Mouse (Mus musculus): Measurements from ENCODE around the gene Rps18.
A peak's percentile ranks its signal among the peaks of the same experiment; 100 is the strongest.

Rps18 gene

GRCm38 (mm10) chr17:33941381-33941780 is 14.4 kb downstream of the Rps18 start:
- DNase-seq: no peak

DNA sequence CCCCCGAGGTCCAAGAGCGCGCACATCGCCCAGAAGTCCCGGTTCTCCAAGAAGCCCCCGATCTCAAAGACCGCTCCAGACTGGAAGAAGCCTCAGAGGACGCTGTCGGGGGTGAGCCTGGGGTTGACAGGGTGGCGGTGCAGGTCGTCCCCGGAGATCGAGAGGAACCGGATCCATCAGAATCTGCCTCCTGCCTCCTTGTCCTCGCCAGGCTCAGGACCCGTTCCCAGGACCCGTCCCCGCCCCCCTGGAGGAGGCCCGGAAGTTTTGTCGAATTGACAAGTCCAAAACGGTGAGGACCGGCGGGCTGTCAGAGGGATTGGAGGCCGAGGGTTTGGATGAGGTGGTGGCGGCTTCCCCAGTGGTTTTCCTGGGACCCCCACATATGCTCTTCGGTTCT is 14.8 kb downstream of the Rps18 start:
- no peak for DNase-seq

DNA sequence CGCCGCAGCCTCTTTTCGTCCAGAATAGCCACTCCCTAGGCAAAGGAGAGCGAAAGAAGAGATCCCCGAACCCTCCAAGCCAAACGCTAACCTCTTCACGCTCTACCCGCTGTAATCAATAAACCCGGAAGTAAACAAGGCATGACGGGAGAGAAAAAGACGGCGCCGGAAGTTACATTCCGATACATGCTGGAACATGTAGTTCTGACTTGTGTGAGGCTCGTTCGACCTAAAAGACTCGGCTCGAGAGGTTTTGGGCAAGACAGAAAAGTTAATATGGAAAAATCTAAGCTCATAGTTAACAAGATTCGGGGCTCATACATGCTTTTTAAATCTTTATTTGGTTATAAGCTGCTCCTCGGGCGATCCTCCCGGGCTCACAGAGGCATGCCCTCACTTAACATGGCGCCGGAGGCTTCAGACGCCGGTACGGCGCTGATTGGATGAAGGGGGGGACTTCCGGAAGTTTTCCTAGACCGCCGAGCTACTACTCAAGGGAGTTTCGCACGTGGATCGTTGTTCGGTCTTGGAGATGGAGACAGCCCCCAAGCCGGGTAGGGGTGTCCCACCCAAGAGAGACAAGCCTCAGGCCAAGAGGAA is 15.5 kb downstream of the Rps18 start, which contains the start of the genes Pfdn6 and Wdr46:
Gene Pfdn6 (minus strand): TSS at position 138 of the 600 bp plus-strand sequence.
Gene Wdr46 (plus strand): TSS at position 455 of the 600 bp plus-strand sequence.
- peak; percentile 91 to 92 for DNase-seq

DNA sequence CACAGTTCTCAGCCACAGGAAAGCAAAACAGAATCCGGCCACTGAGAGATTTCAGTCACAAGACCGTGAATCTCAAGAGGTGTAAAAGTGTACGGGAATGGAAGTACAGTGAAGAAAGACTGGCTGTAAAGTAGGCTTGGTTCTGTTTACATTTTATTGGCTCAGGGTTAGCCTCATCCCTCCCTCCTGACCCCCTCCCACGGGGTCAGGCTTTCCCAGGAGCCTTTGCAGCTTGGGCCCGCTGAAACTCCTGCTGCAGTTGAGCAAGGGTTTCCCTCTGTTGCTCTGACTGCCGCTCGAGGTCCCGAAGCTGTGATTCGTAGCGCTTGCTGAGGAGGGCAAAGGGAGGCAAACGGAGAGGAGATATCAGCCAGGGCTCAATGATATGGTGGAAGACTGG is 17.0 kb downstream of the Rps18 start:
- DNase-seq: no peak

DNA sequence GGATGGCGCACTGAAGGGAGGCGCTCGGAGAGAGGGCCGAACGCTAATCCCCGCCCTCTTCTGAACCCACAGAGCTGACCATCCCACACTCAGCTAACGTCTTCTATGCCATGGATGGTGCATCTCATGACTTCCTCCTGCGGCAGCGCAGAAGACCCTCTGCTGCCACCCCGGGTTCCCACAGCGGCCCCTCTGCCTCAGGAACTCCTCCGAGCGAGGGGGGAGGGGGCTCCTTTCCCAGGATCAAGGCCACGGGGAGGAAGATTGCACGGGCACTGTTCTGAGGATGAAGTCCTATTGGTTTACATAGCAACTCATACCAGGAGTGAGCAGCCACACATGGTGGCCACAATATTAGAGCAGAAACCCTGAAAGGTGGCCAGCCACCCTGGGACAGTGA is 18.8 kb downstream of the Rps18 start:
- no peak for DNase-seq

- DNase-seq: no peak
These were observed 20.3 kb downstream of the Rps18 start for GRCm38 (mm10) chr17:33935422-33936055.

DNA sequence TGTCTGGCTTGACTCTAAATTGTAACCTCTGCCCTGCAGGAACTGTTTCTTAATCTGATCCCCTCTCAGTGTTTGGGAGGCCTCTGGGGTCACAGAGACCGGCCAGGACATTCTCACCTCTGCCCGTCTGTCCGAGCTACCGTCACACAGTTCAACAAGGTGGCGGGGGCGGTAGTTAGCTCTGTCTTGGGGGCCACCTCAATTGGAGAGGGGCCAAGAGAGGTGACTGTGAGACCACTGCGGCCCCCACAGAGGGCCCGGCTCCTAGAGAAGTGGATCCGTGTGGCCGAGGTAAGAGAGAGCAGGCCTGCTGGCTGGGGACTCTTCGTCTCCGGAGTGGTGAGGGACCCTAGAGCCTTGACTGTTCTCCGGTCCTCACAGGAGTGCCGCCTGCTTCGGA is 22.8 kb downstream of the Rps18 start:
- no peak for DNase-seq

DNA sequence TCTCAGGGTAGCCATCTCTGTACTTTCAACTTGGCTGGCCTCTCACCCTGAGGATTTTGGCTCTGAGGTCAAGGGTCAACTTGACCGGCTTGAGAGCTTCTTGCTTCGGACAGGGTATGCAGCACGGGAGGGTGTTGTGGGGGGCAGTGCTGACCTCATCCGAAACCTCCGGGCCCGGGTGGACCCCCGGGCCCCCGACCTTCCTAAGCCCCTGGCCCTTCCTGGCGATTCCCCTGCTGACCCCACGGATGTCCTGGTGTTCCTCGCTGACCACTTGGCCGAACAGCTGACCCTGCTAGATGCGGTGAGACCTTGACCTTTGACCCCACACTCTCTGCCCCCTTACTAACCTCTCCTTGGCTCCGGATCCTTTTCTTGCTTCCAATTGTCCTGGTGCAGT is 23.4 kb downstream of the Rps18 start:
- no peak for DNase-seq

DNA sequence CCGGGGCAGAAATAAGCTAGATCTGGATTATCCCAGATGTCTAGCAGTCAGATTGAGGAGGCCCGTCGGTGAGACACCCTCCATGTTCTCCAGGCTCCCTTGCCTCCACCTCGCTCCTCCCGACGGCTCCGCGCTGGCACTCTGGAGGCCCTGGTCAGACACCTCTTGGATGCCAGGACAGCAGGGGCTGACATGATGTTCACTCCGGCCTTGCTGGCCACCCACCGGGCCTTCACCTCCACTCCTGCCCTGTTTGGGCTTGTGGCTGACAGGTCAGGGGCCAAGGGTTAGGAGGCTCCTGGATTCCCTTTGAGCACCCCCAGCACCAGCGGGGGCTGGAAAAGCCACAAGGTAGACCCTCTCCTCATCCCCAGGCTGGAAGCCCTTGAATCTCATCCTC is 23.9 kb downstream of the Rps18 start:
- no peak for DNase-seq

GRCm38 (mm10) chr17:33931159-33931866 is 24.5 kb downstream of the Rps18 start:
- no peak for DNase-seq

- DNase-seq: peak; percentile 60 to 67
These were observed 25.3 kb downstream of the Rps18 start for GRCm38 (mm10) chr17:33930280-33931158.

- DNase-seq: peak; percentile 98
These were observed 26.2 kb downstream of the Rps18 start, which contains the start of gene Rgl2 for GRCm38 (mm10) chr17:33929371-33930279. TSS of gene Rgl2 (plus strand) at chr17:33929543.

- no peak for DNase-seq
These were observed 27.4 kb downstream of the Rps18 start for GRCm38 (mm10) chr17:33928251-33928947.

GRCm38 (mm10) chr17:33926207-33926932 is 29.4 kb downstream of the Rps18 start:
- peak in 1 of 2 experiments; percentile 62 for DNase-seq

GRCm38 (mm10) chr17:33925406-33926116 is 30.2 kb downstream of the Rps18 start:
- DNase-seq: no peak

DNA sequence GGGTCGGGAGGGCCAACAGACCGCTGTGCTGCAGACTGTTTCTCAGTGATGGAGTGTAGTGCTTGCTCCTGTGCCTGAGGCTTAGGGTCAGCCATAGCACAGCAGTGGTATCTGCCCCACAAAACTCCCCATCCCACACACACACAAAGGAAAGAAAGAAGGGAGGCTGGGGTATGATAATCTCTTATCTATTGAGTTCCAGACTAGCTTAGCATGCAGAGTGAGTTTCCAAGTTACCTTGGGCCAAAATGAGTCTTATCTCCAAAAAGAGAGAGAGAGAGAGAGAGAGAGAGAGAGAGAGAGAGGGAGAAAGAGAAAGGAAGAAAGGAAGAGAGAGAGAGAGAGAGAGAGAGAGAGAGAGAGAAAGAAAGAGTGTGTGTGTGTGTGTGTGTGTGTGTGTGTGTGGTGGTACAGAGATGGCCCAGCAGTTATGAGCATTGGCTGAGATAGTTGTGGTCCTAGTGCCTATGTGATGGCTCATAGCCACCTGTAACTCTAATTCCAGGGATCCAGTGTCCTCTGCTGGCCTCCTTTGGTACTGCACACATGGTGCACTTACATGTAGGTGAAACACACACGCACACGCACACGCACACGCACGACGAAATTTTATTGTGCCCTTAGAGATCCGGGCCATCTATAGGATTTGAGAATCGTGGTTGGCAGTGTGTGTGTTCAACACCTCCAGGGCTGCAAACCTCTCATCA is 31.1 kb downstream of the Rps18 start:
- DNase-seq: peak; percentile 56 to 86

DNA sequence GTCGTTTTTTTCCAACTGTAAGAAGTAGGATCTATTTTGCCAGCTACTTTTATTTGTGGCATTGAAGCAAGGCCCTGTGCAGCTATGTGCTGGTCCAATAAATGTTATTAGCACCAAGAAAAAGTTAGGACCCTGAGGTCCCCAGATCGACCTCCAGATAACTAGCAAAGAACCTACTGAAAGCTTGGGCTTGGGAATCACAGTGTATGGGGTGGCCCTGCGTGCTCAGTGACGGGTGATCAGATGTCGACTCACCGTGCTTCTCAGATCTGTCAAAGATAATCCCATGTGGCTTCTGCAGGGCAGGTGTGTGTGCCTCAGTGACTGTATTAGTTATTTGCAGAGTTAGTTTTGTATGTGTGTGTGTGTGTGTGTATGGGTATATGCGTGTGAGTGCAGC is 34.4 kb downstream of the Rps18 start:
- no peak for DNase-seq

DNA sequence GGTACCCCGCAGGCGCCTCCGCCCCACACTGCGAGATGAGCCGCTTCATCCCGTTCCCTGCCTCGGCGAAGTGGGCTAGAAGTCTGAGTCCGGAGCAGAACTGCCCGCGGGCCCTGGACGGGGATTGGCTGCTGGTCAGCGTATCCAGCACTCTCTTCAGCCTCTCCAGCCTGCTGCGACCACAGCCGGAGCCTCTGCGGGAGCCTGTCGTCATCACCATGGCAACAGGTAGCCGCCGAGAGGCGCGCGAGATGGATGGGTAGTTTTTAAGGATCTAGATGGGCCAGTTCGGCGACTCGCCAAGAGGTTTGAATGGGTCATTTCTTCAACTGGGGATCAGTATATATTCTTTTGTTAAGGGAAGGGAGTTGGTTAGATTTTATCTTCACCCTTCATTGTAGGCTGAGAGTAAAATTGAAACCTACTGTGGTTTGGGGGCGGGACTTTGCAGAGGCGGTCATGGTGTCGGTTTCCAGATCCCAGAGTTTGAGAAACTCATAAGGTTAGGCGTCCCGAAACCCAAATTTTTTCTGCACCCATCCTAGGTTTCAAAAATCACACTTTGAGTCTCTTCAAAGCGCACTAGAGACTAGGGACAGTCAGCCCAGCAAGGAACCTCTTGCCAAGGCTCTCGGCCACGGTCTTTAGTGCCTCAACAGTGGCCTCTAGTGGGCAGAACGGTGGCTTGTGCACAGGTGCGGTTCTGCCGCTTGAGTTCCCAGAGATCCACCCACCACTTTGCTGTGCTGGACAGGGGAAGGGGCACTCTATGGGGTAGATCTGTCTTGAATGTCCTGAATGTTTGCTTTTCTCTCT is 35.3 kb downstream of the Rps18 start:
- DNase-seq: peak; percentile 95 to 97
